Mouse (Mus musculus): ENCODE results near the gene Frat2. TPM values are rescaled to one million over a fixed set of nuclear protein-coding genes. Genes with fewer than 3 reads are reported as not detected.
A peak's percentile ranks its signal among the peaks of the same experiment; 100 is the strongest.
"Not testable (repeated sequence)": the region's sequence is repeated elsewhere in the genome, so short reads cannot be mapped to it uniquely, and the experiment has no call there.

The Frat2 gene
- polyA plus RNA-seq, 1 experiment from 2014 or later: 15.1 TPM

DNA sequence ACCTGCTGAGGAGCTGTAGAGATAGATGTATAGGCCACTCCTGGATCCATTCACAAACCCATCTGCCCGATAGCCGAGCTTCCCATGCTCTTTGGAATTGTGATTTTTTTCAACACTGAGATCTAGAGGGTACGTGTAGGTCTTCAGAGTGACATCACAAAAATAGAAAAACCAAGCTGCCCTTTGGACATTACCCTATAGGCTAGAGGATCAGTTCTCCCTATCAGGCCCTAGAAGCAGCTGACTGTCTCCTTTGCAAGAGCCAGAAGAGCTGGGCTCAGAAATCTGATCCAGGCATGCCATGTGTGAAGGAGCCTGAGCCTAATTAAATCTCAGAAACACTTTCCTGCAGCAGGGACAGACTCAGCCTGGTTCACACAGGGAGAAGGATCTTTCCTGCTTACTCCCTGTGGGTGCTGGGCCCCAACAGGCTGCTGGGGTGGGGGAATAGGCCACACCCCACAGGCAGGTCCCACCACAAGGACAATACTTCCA, 9.9 kb upstream of the Frat2 start:
- Histone ChIP-seq H3K4me3 (no peak overlapping the region), H3K9ac (replicated peaks) (no peak overlapping the region), H3K36me3 (peaks cover 16% of the 10 kb centered on the region), H3K4me1 (0 out of 2 replicates have a peak, but pooled peaks cover 2% of the 10 kb centered on the region), H3K4me2 (replicated peaks) (no peak overlapping the region), H3K27ac (replicated peaks) (no peak overlapping the region), H3K9me3 (no peaks in the 10 kb centered on the region), H3K27me3 (no peaks in the 10 kb centered on the region)
- WGBS: 88% methylated on average over 3 of the region's 3 CpGs
- ATAC-seq (ENCODE audit: low FRiP score, low read depth): no peak

DNA sequence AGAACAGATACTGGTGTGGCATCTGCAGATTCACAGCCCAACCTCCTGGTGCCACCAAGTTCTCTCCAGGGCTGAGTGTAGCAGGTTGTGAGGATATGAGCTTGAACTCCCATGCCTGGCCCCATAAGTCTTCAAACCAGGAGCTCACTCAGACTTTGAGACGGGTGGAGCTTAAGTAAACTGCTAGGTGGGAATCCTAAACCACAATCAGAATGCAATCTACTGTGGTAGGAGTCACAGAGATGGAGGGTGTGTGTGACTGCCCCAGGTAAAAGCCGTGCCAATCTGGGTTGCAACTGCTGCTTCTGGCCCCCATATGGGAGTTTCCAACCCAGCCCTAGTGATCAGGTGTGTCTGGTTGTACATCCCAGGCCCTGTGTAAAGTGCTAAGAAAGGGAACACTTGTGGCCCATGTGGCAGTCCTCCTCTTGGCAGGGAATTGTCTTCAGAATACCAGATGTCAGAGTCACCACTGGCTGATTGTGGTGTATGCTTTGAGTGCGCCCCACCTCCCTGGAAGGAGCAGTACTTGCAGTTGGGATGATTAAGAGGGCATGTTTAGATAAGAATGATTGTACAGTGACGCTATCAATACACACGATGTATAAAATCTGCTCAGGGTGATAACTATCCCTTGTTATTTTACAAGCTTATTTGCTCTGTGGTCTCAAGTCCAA, 9.3 kb upstream of the Frat2 start:
- Histone ChIP-seq H3K4me2 (replicated peaks) (no peak overlapping the region), H3K4me1 (0 out of 2 replicates have a peak, but pooled peaks cover 2% of the 10 kb centered on the region), H3K9ac (replicated peaks) (no peak overlapping the region), H3K4me3 (no peak overlapping the region), H3K27ac (replicated peaks) (no peak overlapping the region), H3K27me3 (no peaks in the 10 kb centered on the region), H3K9me3 (no peaks in the 10 kb centered on the region), H3K36me3 (peaks cover 10% of the 10 kb centered on the region)
- WGBS: 87% methylated on average over 5 of the region's 5 CpGs
- ATAC-seq (ENCODE audit: low FRiP score, low read depth): no peak

DNA sequence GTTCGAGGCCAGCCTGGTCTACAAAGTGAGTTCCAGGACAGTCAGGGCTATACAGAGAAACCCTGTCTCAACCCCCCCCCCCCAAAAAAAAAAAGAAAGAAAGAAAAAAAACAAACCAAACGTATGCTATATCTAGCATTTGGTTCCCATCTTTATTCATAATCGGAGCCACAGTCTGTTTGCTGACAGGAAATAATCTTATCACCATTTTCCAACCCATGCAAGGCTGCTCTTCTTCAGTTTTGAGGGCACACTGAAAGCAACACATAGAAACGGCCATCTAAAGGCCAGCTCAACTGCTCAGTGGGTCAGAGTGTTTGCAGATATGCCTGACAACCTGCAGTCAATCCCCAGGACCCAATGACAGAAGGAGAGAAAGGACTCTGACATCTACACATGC, 4.5 kb upstream of the Frat2 start:
- H3K4me3 ChIP-seq: no peak overlapping the region
- H3K27ac ChIP-seq (replicated peaks): no peak overlapping the region
- H3K9me3 ChIP-seq: no peaks in the 10 kb centered on the region
- WGBS: 92% methylated on average over 4 of the region's 4 CpGs
- no peaks in the 10 kb centered on the region for H3K36me3 ChIP-seq
- no peaks in the 10 kb centered on the region for H3K27me3 ChIP-seq
- no peak for ATAC-seq (ENCODE audit: low FRiP score, low read depth)
- H3K4me1 ChIP-seq: peaks cover 24% of the 10 kb centered on the region
- no peak overlapping the region for H3K4me2 ChIP-seq (replicated peaks)
- H3K9ac ChIP-seq (replicated peaks): no peak overlapping the region

DNA sequence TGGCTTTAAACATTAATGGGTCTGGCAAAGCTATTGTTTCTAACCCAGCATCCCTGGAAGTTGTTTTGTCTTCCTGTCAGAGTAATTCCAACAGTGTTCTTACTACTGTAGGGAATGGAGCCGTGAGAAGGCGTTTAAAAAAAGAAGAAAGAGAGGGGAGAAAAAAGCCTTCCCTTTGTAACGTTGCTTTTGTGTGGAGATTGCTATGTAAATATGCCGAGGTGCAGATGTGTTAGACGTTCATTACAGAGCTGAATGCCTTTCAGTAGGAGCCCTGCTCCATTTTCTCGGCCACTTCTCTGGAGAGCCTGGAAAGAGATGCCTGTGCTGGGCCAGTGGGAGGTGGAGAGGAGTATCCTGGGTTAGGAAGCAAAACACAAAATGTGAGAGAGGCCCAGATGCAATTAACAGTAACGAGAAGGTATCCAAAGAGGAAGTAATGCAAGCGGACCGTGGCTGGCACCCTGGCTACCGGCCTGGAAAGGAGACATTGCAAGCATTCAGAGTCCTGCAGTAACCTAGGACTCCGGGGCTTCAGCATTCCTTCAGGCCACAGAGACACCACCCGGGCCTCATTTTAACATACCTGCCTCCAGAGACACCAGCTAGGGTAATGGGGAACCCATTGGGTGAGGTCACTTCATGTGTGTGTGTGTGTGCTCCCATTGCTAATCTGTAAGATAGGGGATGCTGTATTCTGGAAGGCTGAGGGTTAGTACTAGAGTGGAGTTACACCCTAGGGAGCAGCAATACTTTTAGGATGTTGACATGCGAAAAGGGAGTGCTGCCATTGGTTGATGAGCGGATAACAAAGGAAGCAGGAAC, 3.0 kb upstream of the Frat2 start:
- 15% methylated on average over 14 of the region's 14 CpGs for WGBS
- ATAC-seq (ENCODE audit: low FRiP score, low read depth): no peak
- Histone ChIP-seq H3K9ac (replicated peaks) (peak overlapping the region; percentile 34; the same call in 1 of the 2 replicates), H3K4me3 (peak overlapping the region; percentile 4; the same call in 1 of the 2 replicates), H3K9me3 (no peaks in the 10 kb centered on the region), H3K4me2 (replicated peaks) (peak overlapping the region; percentile 38), H3K27ac (replicated peaks) (peak overlapping the region; percentile 77), H3K36me3 (no peaks in the 10 kb centered on the region), H3K4me1 (peaks cover 32% of the 10 kb centered on the region), H3K27me3 (no peaks in the 10 kb centered on the region)

DNA sequence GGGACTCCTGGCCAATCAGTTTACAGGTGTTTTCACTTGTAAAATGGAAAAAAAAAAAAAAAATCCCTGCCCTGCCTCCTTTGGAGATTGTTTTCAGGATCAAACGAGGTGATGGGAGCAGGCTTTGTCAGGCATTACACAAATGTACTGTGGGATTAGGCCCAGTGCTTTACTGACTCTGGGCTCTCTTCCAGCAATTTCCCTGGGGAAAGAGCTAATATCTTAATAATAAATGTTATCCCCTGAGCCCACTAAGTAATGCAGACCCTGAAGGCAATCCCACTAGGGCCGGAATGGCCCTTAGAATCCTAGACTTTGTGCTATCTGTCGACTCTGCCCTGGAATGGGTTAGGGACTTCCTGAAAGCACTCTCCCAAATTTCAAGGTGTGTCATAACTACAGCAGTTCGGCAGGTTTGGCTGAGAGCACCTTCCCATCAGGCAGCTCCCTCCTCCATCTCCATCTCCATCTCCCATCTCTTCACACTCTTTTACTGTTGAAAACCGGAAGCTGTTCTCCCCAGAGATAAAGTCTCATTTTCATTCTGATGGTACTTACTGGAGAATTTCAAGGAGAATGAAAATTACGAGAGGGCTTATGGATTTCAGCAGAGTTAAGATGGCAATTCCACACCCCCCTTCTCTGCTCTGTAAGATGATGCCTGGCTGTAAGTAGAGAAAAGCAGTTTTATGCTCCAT, 2.2 kb upstream of the Frat2 start:
- Histone ChIP-seq H3K27me3 (no peaks in the 10 kb centered on the region), H3K4me1 (peaks cover 35% of the 10 kb centered on the region), H3K36me3 (no peaks in the 10 kb centered on the region), H3K4me3 (0 out of 2 replicates have a peak overlapping the region, but pooled peaks have one; percentile 4), H3K9ac (replicated peaks) (no peak overlapping the region), H3K27ac (replicated peaks) (peak overlapping the region; percentile 77), H3K4me2 (replicated peaks) (peak overlapping the region; percentile 38), H3K9me3 (no peaks in the 10 kb centered on the region)
- no peak for ATAC-seq (ENCODE audit: low FRiP score, low read depth)
- WGBS: 8% methylated on average over 6 of the region's 6 CpGs

DNA sequence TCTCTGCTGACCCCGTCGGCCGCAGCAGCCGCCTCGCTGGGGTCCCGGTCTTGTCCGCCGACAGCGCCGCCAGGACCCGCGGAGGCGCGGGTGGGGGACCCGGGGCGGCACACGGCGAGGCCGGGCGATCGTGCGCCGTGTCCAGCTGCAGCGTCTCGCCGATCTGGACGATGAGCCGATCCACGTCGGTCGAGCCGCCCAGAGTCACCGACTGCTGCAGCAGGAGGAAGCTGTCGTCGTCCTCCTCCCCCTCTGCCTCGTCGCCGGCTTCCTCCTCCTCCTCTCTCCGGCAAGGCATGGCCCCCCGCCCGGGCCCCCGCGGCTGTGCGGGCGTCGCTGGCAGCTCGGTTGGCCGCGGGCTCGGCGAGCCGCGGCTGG, 329 bp downstream of the Frat2 start:
- not testable (repeated sequence) for H3K27me3 ChIP-seq, H3K9me3 ChIP-seq, H3K36me3 ChIP-seq
- H3K4me1 ChIP-seq: peaks cover 35% of the 10 kb centered on the region
- H3K4me3 ChIP-seq: peak overlapping the region; percentile 90
- under 1% methylated on average over 51 of the region's 53 CpGs for WGBS
- peak overlapping the region; percentile 89 for H3K27ac ChIP-seq (replicated peaks)
- peak; percentile 45 for ATAC-seq (ENCODE audit: low FRiP score, low read depth)
- H3K4me2 ChIP-seq (replicated peaks): peak overlapping the region; percentile 98
- H3K9ac ChIP-seq (replicated peaks): peak overlapping the region; percentile 91

DNA sequence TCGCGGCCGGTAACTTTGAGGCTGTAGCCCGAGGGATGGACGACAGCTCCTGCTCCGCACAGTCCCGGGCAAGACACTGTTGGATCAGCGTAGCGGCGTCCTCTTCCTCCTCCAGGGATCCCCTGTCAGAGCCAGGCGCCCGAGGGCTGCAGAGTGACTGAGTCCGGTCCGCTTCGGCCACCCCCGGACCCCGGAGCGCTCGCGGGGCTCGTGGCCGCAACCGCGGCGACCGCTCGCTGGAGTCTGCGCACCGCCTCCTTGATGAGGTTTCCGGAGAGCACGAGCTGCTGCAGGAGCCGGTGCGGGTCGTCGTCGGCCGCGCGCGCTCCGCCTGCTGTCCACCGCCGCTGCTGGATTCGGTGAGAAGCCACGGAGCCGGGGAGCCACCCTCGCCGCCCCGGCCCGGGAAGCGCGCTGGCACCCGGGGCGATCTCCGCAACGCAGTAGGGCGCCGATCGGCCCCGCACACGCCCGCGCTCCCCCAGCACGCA, 796 bp downstream of the Frat2 start:
- peak overlapping the region; percentile 98 for H3K4me2 ChIP-seq (replicated peaks)

DNA sequence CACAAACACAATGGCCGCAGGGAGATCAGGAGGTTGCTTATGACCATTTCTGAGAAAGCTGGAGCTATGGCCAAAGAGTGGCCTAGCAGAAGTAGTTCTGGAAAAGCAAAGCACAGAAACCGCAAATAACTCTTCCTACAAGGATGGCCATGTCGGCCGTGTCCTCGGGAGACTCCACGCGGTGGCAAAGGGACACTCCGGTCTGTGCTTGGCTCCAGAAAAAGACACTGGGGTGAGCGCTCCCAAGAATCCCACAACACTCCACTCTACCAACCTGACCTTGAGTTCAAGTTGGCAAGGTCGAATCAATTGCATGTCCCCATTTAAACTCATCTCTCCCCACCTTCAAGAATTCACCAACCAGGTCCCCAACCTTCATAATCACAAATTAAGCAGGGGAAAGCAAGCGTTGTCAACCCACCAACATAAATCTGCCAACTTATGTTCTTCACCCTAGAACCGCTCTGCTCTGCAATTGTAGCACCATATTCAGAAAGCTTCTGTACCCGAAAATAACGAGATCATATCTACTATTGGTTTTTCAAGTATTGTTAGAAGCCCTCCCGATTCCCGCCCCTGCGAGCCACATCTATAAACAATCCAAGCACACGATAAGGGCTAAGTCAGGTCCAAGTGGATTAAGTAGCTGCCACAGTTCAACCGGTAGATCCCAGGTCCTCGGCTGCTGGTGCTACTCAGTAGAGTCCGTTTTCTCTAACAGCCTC, 1.4 kb downstream of the Frat2 start:
- peak overlapping the region; percentile 98 for H3K4me2 ChIP-seq (replicated peaks)
- no peaks in the 10 kb centered on the region for H3K9me3 ChIP-seq
- WGBS: 11% methylated on average over 21 of the region's 21 CpGs
- peak overlapping the region; percentile 90 for H3K4me3 ChIP-seq
- no peaks in the 10 kb centered on the region for H3K36me3 ChIP-seq
- no peaks in the 10 kb centered on the region for H3K27me3 ChIP-seq
- no peak for ATAC-seq (ENCODE audit: low FRiP score, low read depth)
- H3K9ac ChIP-seq (replicated peaks): peak overlapping the region; percentile 91
- peaks cover 31% of the 10 kb centered on the region for H3K4me1 ChIP-seq
- peak overlapping the region; percentile 89; the same call in 1 of the 2 replicates for H3K27ac ChIP-seq (replicated peaks)

More for the DNA sequence above, 796 bp downstream of the Frat2 start:
- Histone ChIP-seq H3K4me3 (peak overlapping the region; percentile 90), H3K27ac (replicated peaks) (peak overlapping the region; percentile 89), H3K4me1 (peaks cover 35% of the 10 kb centered on the region), H3K9me3 (no peaks in the 10 kb centered on the region), H3K9ac (replicated peaks) (peak overlapping the region; percentile 91), H3K36me3 (no peaks in the 10 kb centered on the region), H3K27me3 (no peaks in the 10 kb centered on the region)
- peak; percentile 5; the same call in 1 of the 2 replicates for ATAC-seq (ENCODE audit: low FRiP score, low read depth)
- WGBS: under 1% methylated on average over 61 of the region's 64 CpGs

DNA sequence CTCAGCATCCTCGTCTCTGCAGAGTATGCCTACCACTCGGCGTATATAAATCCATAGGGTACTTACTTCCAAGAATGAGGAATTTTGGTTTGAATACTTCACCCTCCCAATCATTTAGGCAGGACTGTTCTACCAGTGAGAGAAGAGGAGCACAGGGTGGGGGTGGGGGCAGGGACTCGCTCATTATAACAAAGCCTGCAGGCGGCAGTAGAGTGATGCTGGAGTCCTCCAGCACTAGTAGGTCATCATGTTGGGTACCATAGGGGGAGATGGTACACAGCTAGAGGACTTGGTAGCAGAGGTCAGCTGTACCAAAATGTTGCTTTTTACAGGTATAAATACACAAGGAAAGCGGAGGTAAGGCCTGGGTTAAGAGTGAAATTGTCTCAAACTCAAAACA, 3.6 kb downstream of the Frat2 start:
- Histone ChIP-seq H3K4me3 (no peak overlapping the region), H3K27ac (replicated peaks) (no peak overlapping the region), H3K36me3 (no peaks in the 10 kb centered on the region), H3K27me3 (no peaks in the 10 kb centered on the region), H3K9me3 (no peaks in the 10 kb centered on the region), H3K4me2 (replicated peaks) (no peak overlapping the region), H3K9ac (replicated peaks) (no peak overlapping the region), H3K4me1 (peaks cover 11% of the 10 kb centered on the region)
- 83% methylated on average over 6 of the region's 6 CpGs for WGBS
- no peak for ATAC-seq (ENCODE audit: low FRiP score, low read depth)

DNA sequence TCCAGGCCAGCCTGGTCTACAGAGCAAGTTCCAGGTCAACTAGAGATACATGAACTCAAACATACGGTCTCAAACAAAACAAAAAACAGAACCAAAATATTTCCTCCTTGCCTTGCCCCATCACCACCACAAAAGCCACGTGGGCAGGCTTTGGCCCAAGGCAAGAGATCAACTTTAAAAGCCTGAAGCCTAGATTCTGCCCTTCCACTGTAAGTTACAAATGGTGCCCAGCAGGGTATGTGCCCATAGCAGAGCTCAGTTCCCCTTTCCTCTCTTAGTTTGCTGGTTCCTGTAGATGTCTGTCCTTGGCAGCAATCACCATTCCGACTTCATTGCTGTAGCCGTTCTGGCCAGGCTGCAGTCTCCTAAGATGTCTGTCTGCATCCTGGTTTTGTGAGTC, 5.2 kb downstream of the Frat2 start:
- no peak overlapping the region for H3K27ac ChIP-seq (replicated peaks)
- H3K4me3 ChIP-seq: no peak overlapping the region
- no peaks in the 10 kb centered on the region for H3K36me3 ChIP-seq
- peaks cover 11% of the 10 kb centered on the region for H3K4me1 ChIP-seq
- no peak for ATAC-seq (ENCODE audit: low FRiP score, low read depth)
- H3K9ac ChIP-seq (replicated peaks): no peak overlapping the region
- no peaks in the 10 kb centered on the region for H3K9me3 ChIP-seq
- H3K27me3 ChIP-seq: no peaks in the 10 kb centered on the region
- 87% methylated on average over 4 of the region's 4 CpGs for WGBS
- no peak overlapping the region for H3K4me2 ChIP-seq (replicated peaks)

DNA sequence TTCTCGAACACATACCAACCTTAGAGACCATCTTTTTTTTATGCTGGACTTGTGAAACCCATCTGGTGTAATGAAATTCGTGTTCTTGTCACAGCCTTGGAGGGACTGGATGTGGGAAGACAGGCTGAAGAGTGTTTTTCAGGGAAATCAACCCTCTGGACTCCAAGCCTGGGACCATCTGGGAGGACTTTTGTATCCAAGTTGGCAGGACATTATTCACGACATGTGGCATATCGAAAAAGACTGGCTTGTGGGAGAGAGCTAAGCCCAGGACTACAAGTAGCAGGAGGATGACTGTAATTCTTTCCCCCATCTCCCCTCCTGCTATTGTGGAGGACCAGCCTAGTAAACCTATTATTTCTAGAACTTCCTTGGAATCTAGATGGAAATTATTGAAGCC, 5.7 kb downstream of the Frat2 start:
- no peak overlapping the region for H3K4me3 ChIP-seq
- no peak overlapping the region for H3K9ac ChIP-seq (replicated peaks)
- no peaks in the 10 kb centered on the region for H3K9me3 ChIP-seq
- no peak overlapping the region for H3K27ac ChIP-seq (replicated peaks)
- H3K36me3 ChIP-seq: no peaks in the 10 kb centered on the region
- no peak overlapping the region for H3K4me2 ChIP-seq (replicated peaks)
- 88% methylated on average over 4 of the region's 4 CpGs for WGBS
- 0 out of 2 replicates have a peak, but pooled peaks cover 1% of the 10 kb centered on the region for H3K27me3 ChIP-seq
- ATAC-seq (ENCODE audit: low FRiP score, low read depth): no peak
- H3K4me1 ChIP-seq: peaks cover 11% of the 10 kb centered on the region
